Mouse (Mus musculus) bone marrow, adult 2 months (tissue): ENCODE results near the gene Pax9. TPM values are rescaled to one million over a fixed set of nuclear protein-coding genes. Genes with fewer than 3 reads are reported as not detected.

Experiments
- H3K27ac ChIP-seq: fragments of 200-500 bp; 2 replicates; pipeline ENCODE4 v1.5.1; 2012; ENCODE audit warnings: low read depth, mild to moderate bottlenecking, control low read depth, inconsistent platforms, low read length; ENCODE audit not compliant: control insufficient read depth, poor library complexity, insufficient read depth
- H3K4me1 ChIP-seq: fragments of 200-500 bp; 2 replicates; pipeline ENCODE4 v1.6.1; 2011; ENCODE audit warnings: low read length; ENCODE audit not compliant: control insufficient read depth, insufficient read depth
- H3K4me3 ChIP-seq: fragments of 200-500 bp; replicated peaks from 2 replicates; pipeline ENCODE3; 2011; ENCODE audit warnings: mild to moderate bottlenecking, low read depth, low read length, control low read depth; ENCODE audit not compliant: control insufficient read depth
- CTCF ChIP-seq: fragments of 200-500 bp; IDR thresholded peaks from 2 replicates; pipeline ENCODE4 v1.5.1; 2011; ENCODE audit warnings: low read length, control low read depth; ENCODE audit not compliant: control insufficient read depth, insufficient read depth
- POLR2A ChIP-seq: fragments of 200-500 bp; IDR thresholded peaks from 2 replicates; pipeline ENCODE4 v1.6.1; 2011; ENCODE audit warnings: low read depth, mild to moderate bottlenecking, control low read depth, low read length, borderline replicate concordance; ENCODE audit not compliant: control insufficient read depth
- WGBS: fragments of 180-500 bp; shearing (Covaris S2); methylation state at CpG from one replicate; pipeline ENCODE4 v1.1.7; 2018; 5-methylcytosine and 5-hydroxymethylcytosine counted together
- polyA plus RNA-seq: library from polyadenylated mRNA; stranded (reverse); fragments of >200 nt; gene quantifications from 2 replicates; pipeline ENCODE4 v1.2.4, GENCODE M21; 2011; ENCODE audit warnings: low replicate concordance; ENCODE audit not compliant: missing spikeins, insufficient read depth, insufficient read length

Gene Pax9
- polyA plus RNA-seq, 1 experiment, result not detected

GRCm38 (mm10) chr12:56695358-56696173, 4.0 kb downstream of the Pax9 start:
- H3K4me3 ChIP-seq, result no peak overlapping the region
- TF ChIP-seq POLR2A (no peak), CTCF (no peak)
- H3K4me1 ChIP-seq, result no peaks in the 10 kb centered on the region
- 2% methylated on average over 41 of the region's 41 CpGs for WGBS
- no peak overlapping the region; the same call in 1 of the 2 replicates for H3K27ac ChIP-seq

- H3K4me1 ChIP-seq, result no peaks in the 10 kb centered on the region
- 2% methylated on average over 57 of the region's 57 CpGs for WGBS
- H3K27ac ChIP-seq, result no peak overlapping the region
- no peak overlapping the region for H3K4me3 ChIP-seq
- TF ChIP-seq POLR2A, result no peak
- TF ChIP-seq CTCF, result no peak
Observed at GRCm38 (mm10) chr12:56696174-56697010, 4.8 kb downstream of the Pax9 start.

- Histone ChIP-seq H3K4me1 (no peaks in the 10 kb centered on the region), H3K4me3 (no peak overlapping the region), H3K27ac (no peak overlapping the region)
- WGBS, result 3% methylated on average over 36 of the region's 36 CpGs
- no peak for TF ChIP-seq POLR2A
- no peak for TF ChIP-seq CTCF
Observed at GRCm38 (mm10) chr12:56697011-56697740, 5.6 kb downstream of the Pax9 start.

- WGBS, result 4% methylated on average over 12 of the region's 12 CpGs
- Histone ChIP-seq H3K4me3 (no peak overlapping the region), H3K27ac (no peak overlapping the region), H3K4me1 (no peaks in the 10 kb centered on the region)
- TF ChIP-seq POLR2A (no peak), CTCF (no peak)
Observed at GRCm38 (mm10) chr12:56697785-56698184, 6.2 kb downstream of the Pax9 start.

GRCm38 (mm10) chr12:56698191-56698980, 6.8 kb downstream of the Pax9 start:
- Histone ChIP-seq H3K4me3 (no peak overlapping the region), H3K27ac (no peak overlapping the region), H3K4me1 (no peaks in the 10 kb centered on the region)
- TF ChIP-seq POLR2A, result no peak
- no peak for TF ChIP-seq CTCF
- WGBS, result 10% methylated on average over 8 of the region's 8 CpGs

- TF ChIP-seq CTCF (no peak), POLR2A (no peak)
- no peak overlapping the region for H3K27ac ChIP-seq
- no peaks in the 10 kb centered on the region for H3K4me1 ChIP-seq
- H3K4me3 ChIP-seq, result no peak overlapping the region
- WGBS, result 26% methylated on average over 3 of the region's 3 CpGs
Observed at GRCm38 (mm10) chr12:56699351-56699750, 7.8 kb downstream of the Pax9 start.
